Mouse (Mus musculus) hindbrain, embryonic 12.5 days (tissue): ENCODE results near the gene Pex5. TPM values are rescaled to one million over a fixed set of nuclear protein-coding genes. Genes with fewer than 3 reads are reported as not detected.
A peak's percentile ranks its signal among the peaks of the same experiment; 100 is the strongest.

Experiments
- ATAC-seq: fragments of 200-750 bp; cut with Nextera tagmentation; 2 replicates; pipeline ENCODE4 v1.8.0; 2017; ENCODE audit warnings: moderate TSS enrichment; ENCODE audit not compliant: low FRiP score
- H3K27ac ChIP-seq: fragments of 300-500 bp; sonication (generic); 2 replicates; pipeline ENCODE4 v1.5.1; 2016; ENCODE audit warnings: mild to moderate bottlenecking
- H3K27me3 ChIP-seq: fragments of 300-500 bp; sonication (generic); 2 replicates; pipeline ENCODE4 v1.6.1; 2016; ENCODE audit warnings: mild to moderate bottlenecking
- H3K36me3 ChIP-seq: fragments of 300-500 bp; sonication (generic); 2 replicates; pipeline ENCODE4 v1.6.1; 2016; ENCODE audit warnings: mild to moderate bottlenecking
- H3K4me1 ChIP-seq: fragments of 300-500 bp; sonication (generic); 2 replicates; pipeline ENCODE4 v1.6.1; 2016
- H3K4me2 ChIP-seq: fragments of 300-500 bp; sonication (generic); replicated peaks from 2 replicates; pipeline ENCODE4 v1.6.1; 2016; ENCODE audit warnings: mild to moderate bottlenecking
- H3K4me3 ChIP-seq: fragments of 300-500 bp; sonication (generic); 2 replicates; pipeline ENCODE4 v1.5.1; 2016; ENCODE audit warnings: mild to moderate bottlenecking
- H3K9ac ChIP-seq: fragments of 300-500 bp; sonication (generic); 2 replicates; pipeline ENCODE4 v1.6.1; 2016; ENCODE audit warnings: mild to moderate bottlenecking, moderate library complexity
- H3K9me3 ChIP-seq: fragments of 300-500 bp; sonication (generic); replicated peaks from 2 replicates; pipeline ENCODE4 v1.6.1; 2016; ENCODE audit warnings: mild to moderate bottlenecking
- WGBS: fragments of 180-500 bp; shearing (Covaris S2); methylation state at CpG from one replicate; pipeline ENCODE4 v1.1.7; 2016; 5-methylcytosine and 5-hydroxymethylcytosine counted together
- polyA plus RNA-seq: library from polyadenylated mRNA; unstranded; fragments of >200 nt; fragmentation: Nextera tagmentation; extraction: Ambion mirVana; gene quantifications from 2 replicates; pipeline ENCODE4 v1.2.1, GENCODE M21; 2016

Pex5 gene
- 68.0 and 68.3 TPM in 2 replicates for polyA plus RNA-seq

- peak within 1 kb of the TSS; percentile 72 for H3K4me2 ChIP-seq
- H3K27me3 ChIP-seq, result no peaks in the 10 kb centered on the region
- peak within 1 kb of the TSS; percentile 85 for H3K9ac ChIP-seq
- peaks cover 13% of the 10 kb centered on the region; the same call in 1 of the 2 replicates for H3K36me3 ChIP-seq
- H3K27ac ChIP-seq, result peak within 1 kb of the TSS; percentile 78
- H3K9me3 ChIP-seq, result no peaks in the 10 kb centered on the region
- H3K4me3 ChIP-seq, result peak within 1 kb of the TSS; percentile 92
- H3K4me1 ChIP-seq, result peaks cover 14% of the 10 kb centered on the region
- peak; percentile 95 for ATAC-seq
- 3% methylated on average over 36 of the region's 36 CpGs for WGBS
Observed at GRCm38 (mm10) chr6:124414927-124415325, at the start of gene Pex5. Pex5 (minus strand) TSS chr6:124415067.

- 18% methylated on average over 8 of the region's 8 CpGs for WGBS
- H3K9ac ChIP-seq, result peak overlapping the region; percentile 77
- peaks cover 21% of the 10 kb centered on the region for H3K4me1 ChIP-seq
- peaks cover 14% of the 10 kb centered on the region; the same call in 1 of the 2 replicates for H3K36me3 ChIP-seq
- H3K4me2 ChIP-seq, result peak overlapping the region; percentile 90
- H3K27ac ChIP-seq, result peak overlapping the region; percentile 79
- no peaks in the 10 kb centered on the region for H3K9me3 ChIP-seq
- H3K4me3 ChIP-seq, result peak overlapping the region; percentile 54
- peak; percentile 62 for ATAC-seq
- 0 out of 2 replicates have a peak, but pooled peaks cover 3% of the 10 kb centered on the region for H3K27me3 ChIP-seq
Observed at GRCm38 (mm10) chr6:124463881-124464291, 49.0 kb upstream of the Pex5 start.

DNA sequence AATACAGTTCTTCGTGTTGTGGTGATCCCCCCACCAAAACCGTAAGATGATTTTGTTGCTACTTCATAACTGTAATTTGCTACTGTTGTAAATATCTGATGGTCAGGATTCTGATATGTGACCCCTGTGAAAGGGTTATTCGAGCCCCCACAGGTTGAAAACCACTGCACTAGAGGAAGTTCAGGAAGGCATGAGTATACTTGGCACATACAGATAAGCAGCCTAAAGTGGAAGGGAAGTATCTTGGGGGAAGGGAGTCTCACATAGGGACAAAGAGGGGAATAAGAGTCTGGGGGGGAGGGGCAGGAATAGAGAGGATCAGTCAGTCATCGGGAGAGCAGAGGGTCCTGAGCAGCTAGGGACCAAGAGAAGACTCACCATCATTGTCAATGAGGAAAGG, 44.5 kb upstream of the Pex5 start:
- Histone ChIP-seq H3K36me3 (peaks cover 25% of the 10 kb centered on the region; the same call in 1 of the 2 replicates), H3K27ac (no peak overlapping the region), H3K27me3 (0 out of 2 replicates have a peak, but pooled peaks cover 3% of the 10 kb centered on the region), H3K9ac (no peak overlapping the region), H3K4me1 (peaks cover 21% of the 10 kb centered on the region), H3K4me3 (no peak overlapping the region), H3K9me3 (no peaks in the 10 kb centered on the region), H3K4me2 (no peak overlapping the region)
- no peak for ATAC-seq
- WGBS, result 90% methylated on average over 4 of the region's 4 CpGs

DNA sequence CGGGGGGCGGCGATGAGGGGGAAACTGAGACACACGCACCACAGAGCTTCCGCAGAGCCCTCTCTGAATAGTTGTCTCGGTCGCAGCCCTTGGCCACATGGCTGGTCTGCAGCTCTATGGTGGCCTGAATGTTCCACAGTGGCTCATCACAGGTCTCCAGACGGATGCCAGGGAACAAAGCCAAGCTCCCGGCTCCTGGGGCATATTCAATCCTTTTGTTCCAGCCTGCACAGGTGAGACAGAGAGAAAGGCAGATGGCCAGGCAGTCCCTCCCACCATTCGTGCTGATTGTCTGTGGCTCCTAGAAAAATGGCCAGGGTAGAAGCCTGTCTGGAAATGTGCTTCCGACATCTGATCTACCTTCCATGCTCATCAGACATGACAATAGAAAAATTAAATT, 43.6 kb upstream of the Pex5 start:
- no peak for ATAC-seq
- no peak overlapping the region for H3K9ac ChIP-seq
- 91% methylated on average over 11 of the region's 11 CpGs for WGBS
- peaks cover 14% of the 10 kb centered on the region; the same call in 1 of the 2 replicates for H3K4me1 ChIP-seq
- no peaks in the 10 kb centered on the region for H3K9me3 ChIP-seq
- H3K36me3 ChIP-seq, result peaks cover 25% of the 10 kb centered on the region; the same call in 1 of the 2 replicates
- H3K27me3 ChIP-seq, result no peaks in the 10 kb centered on the region
- no peak overlapping the region for H3K27ac ChIP-seq
- H3K4me3 ChIP-seq, result no peak overlapping the region
- no peak overlapping the region for H3K4me2 ChIP-seq

GRCm38 (mm10) chr6:124457827-124458226, 43.0 kb upstream of the Pex5 start:
- no peak overlapping the region for H3K4me3 ChIP-seq
- peaks cover 7% of the 10 kb centered on the region; the same call in 1 of the 2 replicates for H3K4me1 ChIP-seq
- peaks cover 25% of the 10 kb centered on the region; the same call in 1 of the 2 replicates for H3K36me3 ChIP-seq
- H3K27me3 ChIP-seq, result no peaks in the 10 kb centered on the region
- H3K4me2 ChIP-seq, result no peak overlapping the region
- H3K27ac ChIP-seq, result no peak overlapping the region
- H3K9ac ChIP-seq, result no peak overlapping the region
- H3K9me3 ChIP-seq, result no peaks in the 10 kb centered on the region
- ATAC-seq, result no peak
- 89% methylated on average over 5 of the region's 5 CpGs for WGBS

- H3K27ac ChIP-seq, result no peak overlapping the region
- no peak overlapping the region for H3K9ac ChIP-seq
- ATAC-seq, result no peak
- H3K9me3 ChIP-seq, result no peaks in the 10 kb centered on the region
- H3K36me3 ChIP-seq, result peaks cover 25% of the 10 kb centered on the region
- H3K27me3 ChIP-seq, result no peaks in the 10 kb centered on the region
- no peak overlapping the region for H3K4me3 ChIP-seq
- no peaks in the 10 kb centered on the region for H3K4me1 ChIP-seq
- H3K4me2 ChIP-seq, result no peak overlapping the region
- 93% methylated on average over 5 of the region's 5 CpGs for WGBS
Observed at GRCm38 (mm10) chr6:124456243-124456642, 41.4 kb upstream of the Pex5 start.

GRCm38 (mm10) chr6:124453756-124454155, 38.9 kb upstream of the Pex5 start:
- Histone ChIP-seq H3K4me2 (no peak overlapping the region), H3K4me3 (no peak overlapping the region), H3K36me3 (peaks cover 28% of the 10 kb centered on the region), H3K9me3 (no peaks in the 10 kb centered on the region), H3K27me3 (no peaks in the 10 kb centered on the region), H3K27ac (no peak overlapping the region), H3K9ac (no peak overlapping the region), H3K4me1 (no peaks in the 10 kb centered on the region)
- WGBS, result 45% methylated on average over 4 of the region's 4 CpGs
- ATAC-seq, result no peak

DNA sequence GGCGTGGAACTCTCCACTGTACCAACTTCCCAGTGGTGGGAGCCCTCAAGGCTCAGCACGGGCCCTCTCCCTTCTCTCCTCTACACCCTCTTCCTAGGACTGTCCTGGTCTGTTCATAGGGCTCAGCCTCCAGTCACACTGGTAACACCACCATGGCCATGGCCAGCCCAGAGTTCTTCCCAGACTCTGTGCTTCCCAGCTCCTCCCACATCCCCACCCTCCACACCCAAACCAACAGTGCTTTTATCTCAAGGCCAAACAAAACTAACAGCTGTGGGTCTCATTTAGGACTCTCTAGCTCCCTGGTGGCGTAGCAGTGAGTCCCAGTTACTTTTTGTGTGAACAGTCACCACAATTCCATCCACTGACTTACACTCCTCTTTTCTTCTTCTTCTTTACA, 37.1 kb upstream of the Pex5 start:
- 80% methylated on average over 3 of the region's 3 CpGs for WGBS
- ATAC-seq, result no peak
- no peaks in the 10 kb centered on the region for H3K9me3 ChIP-seq
- no peak overlapping the region for H3K9ac ChIP-seq
- no peak overlapping the region for H3K4me3 ChIP-seq
- H3K27me3 ChIP-seq, result no peaks in the 10 kb centered on the region
- no peaks in the 10 kb centered on the region for H3K4me1 ChIP-seq
- H3K36me3 ChIP-seq, result peaks cover 24% of the 10 kb centered on the region
- H3K4me2 ChIP-seq, result no peak overlapping the region
- no peak overlapping the region for H3K27ac ChIP-seq

GRCm38 (mm10) chr6:124449668-124450383, 35.0 kb upstream of the Pex5 start:
- H3K27ac ChIP-seq, result no peak overlapping the region
- no peaks in the 10 kb centered on the region for H3K4me1 ChIP-seq
- peaks cover 22% of the 10 kb centered on the region for H3K36me3 ChIP-seq
- no peak for ATAC-seq
- no peak overlapping the region for H3K4me3 ChIP-seq
- H3K4me2 ChIP-seq, result no peak overlapping the region
- no peaks in the 10 kb centered on the region for H3K9me3 ChIP-seq
- no peak overlapping the region for H3K9ac ChIP-seq
- 90% methylated on average over 18 of the region's 18 CpGs for WGBS
- H3K27me3 ChIP-seq, result no peaks in the 10 kb centered on the region

DNA sequence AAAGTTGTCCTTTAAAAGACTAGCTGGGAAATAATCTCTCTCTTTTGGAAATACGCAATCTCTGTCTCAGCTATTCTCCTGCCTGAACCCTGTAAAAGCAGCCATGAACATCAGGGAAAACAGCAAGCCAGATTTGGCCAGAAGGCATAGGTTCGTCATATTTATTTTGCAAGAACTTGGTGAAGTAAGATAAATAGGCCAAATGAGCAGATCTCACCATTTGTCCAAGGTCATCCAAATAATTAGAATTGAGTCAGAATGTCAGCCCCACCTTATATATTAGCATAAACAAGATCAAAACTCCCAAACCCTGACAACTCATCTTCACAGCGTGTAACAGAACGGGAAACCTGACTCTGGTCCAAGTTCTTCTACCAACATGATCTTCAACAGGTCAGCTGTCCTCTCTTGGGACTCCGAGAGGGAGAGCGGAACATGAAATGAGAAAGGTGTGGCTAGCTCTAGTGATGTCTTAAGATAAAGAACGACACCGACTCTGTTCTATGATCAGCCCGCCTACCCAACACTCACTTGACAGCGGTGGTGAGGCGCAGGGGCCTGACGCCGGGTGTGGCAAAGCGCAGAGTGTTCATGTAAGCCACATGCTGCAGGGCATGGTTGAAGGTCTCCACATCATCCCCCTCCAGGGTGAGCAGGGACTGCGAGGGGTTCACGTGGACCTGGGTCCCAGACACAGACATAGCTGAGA, 34.2 kb upstream of the Pex5 start:
- H3K4me1 ChIP-seq, result no peaks in the 10 kb centered on the region
- H3K4me2 ChIP-seq, result no peak overlapping the region
- H3K27me3 ChIP-seq, result no peaks in the 10 kb centered on the region
- no peak overlapping the region for H3K27ac ChIP-seq
- H3K9ac ChIP-seq, result no peak overlapping the region
- ATAC-seq, result no peak
- no peak overlapping the region for H3K4me3 ChIP-seq
- H3K36me3 ChIP-seq, result peaks cover 25% of the 10 kb centered on the region
- H3K9me3 ChIP-seq, result no peaks in the 10 kb centered on the region
- WGBS, result 93% methylated on average over 16 of the region's 16 CpGs

DNA sequence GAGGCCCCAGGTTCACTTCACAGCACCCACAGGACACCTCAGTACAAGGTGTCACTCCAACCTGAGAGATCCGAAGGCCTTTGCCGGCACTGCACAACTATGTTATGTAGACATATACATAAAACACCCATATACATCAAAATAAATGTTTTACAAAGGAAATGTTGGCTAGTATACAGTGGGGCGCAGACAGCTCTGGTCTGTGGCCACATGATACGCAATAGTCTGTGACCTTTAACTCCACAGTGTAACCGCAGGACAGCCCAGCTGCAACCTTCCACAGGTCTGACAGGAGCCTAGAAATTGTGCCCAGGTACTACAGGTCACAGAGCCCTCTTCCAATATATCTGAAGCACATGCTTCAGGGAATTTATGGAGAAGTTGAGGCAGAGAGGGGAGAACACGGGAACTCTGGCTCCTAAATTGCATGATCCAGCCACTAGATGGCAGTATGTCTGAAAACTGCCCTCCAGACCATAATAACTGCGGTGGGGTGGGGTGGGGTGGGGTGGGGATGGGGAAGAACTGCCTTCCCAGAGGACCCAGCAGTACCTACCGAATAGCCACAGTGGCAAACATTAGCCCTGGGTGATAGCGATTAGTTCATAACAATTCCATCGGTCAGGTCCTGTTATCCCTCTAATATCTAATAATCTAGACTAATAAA, 33.5 kb upstream of the Pex5 start:
- H3K9ac ChIP-seq, result no peak overlapping the region
- H3K4me2 ChIP-seq, result no peak overlapping the region
- H3K27me3 ChIP-seq, result no peaks in the 10 kb centered on the region
- no peaks in the 10 kb centered on the region for H3K4me1 ChIP-seq
- H3K4me3 ChIP-seq, result no peak overlapping the region
- WGBS, result 75% methylated on average over 10 of the region's 10 CpGs
- ATAC-seq, result 0 out of 2 replicates have a peak, but pooled peaks have one; percentile 33
- no peaks in the 10 kb centered on the region for H3K9me3 ChIP-seq
- H3K36me3 ChIP-seq, result peaks cover 25% of the 10 kb centered on the region
- H3K27ac ChIP-seq, result no peak overlapping the region

DNA sequence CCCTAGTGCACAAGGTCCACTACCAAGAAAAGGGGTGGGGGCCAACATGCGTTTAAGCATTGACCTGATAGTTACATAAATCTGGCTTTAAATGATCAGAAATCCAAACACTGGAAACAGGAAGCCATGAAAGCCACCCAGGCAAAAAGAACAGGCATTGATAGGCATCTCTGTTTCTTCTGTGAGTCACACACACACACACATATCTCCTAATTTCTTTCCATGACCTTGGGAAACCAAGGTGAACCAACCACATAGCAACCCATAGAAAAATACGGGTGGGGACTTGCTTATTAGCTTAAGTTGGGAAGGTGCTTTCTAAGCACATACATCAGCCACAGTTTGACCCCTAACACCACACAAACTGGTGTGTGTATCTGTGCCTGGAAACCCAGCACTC, 32.5 kb upstream of the Pex5 start:
- 87% methylated on average over 2 of the region's 2 CpGs for WGBS
- H3K4me2 ChIP-seq, result no peak overlapping the region
- H3K27me3 ChIP-seq, result no peaks in the 10 kb centered on the region
- no peaks in the 10 kb centered on the region for H3K9me3 ChIP-seq
- H3K27ac ChIP-seq, result no peak overlapping the region
- no peak for ATAC-seq
- peaks cover 25% of the 10 kb centered on the region for H3K36me3 ChIP-seq
- H3K4me3 ChIP-seq, result no peak overlapping the region
- no peaks in the 10 kb centered on the region for H3K4me1 ChIP-seq
- no peak overlapping the region for H3K9ac ChIP-seq
